Mouse (Mus musculus) left cerebral cortex, adult 18-20 months (tissue): ENCODE data around the gene Araf. TPM values are rescaled to one million over a fixed set of nuclear protein-coding genes. Genes with fewer than 3 reads are reported as not detected.
"Not testable (repeated sequence)": the region's sequence is repeated elsewhere in the genome, so short reads cannot be mapped to it uniquely, and the experiment has no call there.

Experiments
- DNase-seq, 2 experiments: peaks; one replicate each; pipeline ENCODE4 v3.0.0; 2021 to 2022; ENCODE audit warnings: low spot score in 2 of 2, mixed read lengths in 1 of 2
- long read RNA-seq, 2 experiments: library from polyadenylated mRNA; stranded (forward); transcript quantifications; one replicate each; pipeline ENCODE4 v2.0.0; 2021
- total RNA-seq, 2 experiments: library from RNA; stranded (reverse); gene quantifications; 2 replicates each; pipeline ENCODE4 v1.2.3; 2021

The Araf gene
- total RNA-seq: 100 to 1,000 TPM; 186 to 189 TPM
- long read RNA-seq, experiment 1, transcript Araf-202 (6 exons, 1,520 nt): major isoform, 154 of 256 reads
- long read RNA-seq, experiment 1, partial matches to known transcripts: 60 of 256 reads
- long read RNA-seq, experiment 1, other reads (novel, unspliced or antisense): 36 of 256 reads
- long read RNA-seq, experiment 2, transcript Araf-202 (6 exons, 1,520 nt): major isoform, 116 of 193 reads
- long read RNA-seq, experiment 2, partial matches to known transcripts: 49 of 193 reads
- long read RNA-seq, experiment 2, other reads (novel, unspliced or antisense): 24 of 193 reads

DNA sequence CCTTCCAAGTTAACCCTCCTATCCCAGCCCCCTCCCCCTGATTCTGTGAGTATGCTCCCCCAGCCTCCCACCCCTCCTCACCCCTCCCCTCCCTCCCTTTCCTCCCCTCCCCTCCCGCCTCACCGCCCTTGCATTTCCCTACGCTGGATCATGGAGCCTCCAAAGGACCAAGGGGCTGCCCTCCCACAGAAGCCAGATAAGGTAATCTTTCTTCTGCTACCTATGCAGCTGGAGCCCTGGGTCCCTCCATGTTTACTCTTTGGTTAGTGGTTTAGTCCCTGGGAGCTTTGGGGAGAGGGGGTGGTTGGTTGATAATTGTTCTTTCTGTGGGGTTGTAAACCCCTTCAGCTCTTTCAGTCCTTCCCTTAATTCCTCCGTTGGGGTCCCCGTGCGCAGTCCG lies at the start of gene Araf:
TSS of gene Araf (plus strand) at position 134 of the 400 bp plus-strand sequence.
- peak; percentile 2 for DNase-seq

GRCm38 (mm10) chrX:20748829-20749228 lies 48.8 kb upstream of the Araf start:
- no peak for DNase-seq

DNA sequence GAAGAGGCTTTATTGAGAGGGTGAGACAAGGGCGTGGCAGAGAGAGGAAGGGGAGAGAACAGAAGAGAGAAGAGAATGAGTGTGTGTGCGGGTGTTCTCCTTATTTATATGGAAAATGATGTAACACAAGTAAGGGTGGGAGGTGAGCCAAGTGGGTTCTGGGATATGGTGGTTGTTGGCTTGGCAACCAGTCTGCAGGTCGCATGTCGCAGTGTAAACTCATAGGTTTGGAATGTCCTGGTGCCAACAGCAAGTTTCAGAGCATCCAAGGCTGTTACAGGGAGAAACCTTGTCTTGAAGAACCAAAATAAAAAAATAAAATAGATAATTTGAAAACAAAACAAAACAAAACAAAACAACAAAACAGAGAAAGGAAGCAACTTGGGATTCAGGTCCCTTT lies 36.4 kb upstream of the Araf start:
- no peak for DNase-seq

- peak; percentile 83 to 91 for DNase-seq
Observed at GRCm38 (mm10) chrX:20770697-20771381, 26.8 kb upstream of the Araf start.

- no peak for DNase-seq
Observed at GRCm38 (mm10) chrX:20771666-20772065, 25.9 kb upstream of the Araf start.

- DNase-seq: no peak
Observed at GRCm38 (mm10) chrX:20775271-20776016, 22.2 kb upstream of the Araf start.

GRCm38 (mm10) chrX:20777619-20778018 lies 20.0 kb upstream of the Araf start:
- no peak for DNase-seq

- no peak for DNase-seq
Observed at GRCm38 (mm10) chrX:20787309-20787708, 10.3 kb upstream of the Araf start.

DNA sequence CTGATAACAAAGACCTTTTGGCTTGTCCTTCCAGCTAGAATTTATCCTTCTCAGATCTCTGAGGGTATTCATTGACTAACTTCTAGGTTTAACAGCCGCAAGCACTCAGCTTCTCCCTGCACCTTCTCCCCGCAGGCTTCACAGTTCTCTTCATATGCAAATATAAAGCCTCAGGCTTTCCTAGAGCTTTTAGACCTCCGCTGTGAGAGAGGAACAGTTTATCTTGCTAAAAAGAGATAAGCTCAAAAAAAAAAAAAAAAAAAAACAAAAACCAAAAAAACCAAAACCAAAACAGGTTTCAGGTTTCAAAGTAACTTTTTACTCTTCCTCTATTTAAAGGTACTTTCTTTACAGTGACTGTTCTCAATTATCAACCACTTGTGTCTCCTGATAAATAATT lies 5.2 kb upstream of the Araf start:
- no peak for DNase-seq

DNA sequence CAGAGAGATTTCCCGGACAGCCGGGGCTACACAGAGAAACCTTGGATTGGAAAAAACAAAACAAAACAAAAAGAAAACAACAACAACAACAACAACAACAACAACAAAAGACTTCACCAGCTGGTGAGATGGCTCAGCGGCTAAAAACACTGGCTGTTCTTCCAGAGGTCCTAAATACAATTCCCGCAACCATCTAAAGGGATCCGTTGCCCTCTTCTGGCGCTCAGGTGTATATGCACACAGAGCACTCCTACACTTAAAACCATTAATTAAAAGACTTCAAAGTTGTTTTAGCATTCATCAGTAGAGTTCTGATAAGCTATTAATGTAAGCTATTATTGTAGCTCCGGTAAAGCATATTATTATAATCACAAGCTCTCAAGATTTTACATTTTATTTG lies 4.4 kb upstream of the Araf start:
- DNase-seq: no peak

- DNase-seq: no peak
Observed at GRCm38 (mm10) chrX:20794229-20794628, 3.4 kb upstream of the Araf start.

- peak; percentile 68 to 72 for DNase-seq
Observed at GRCm38 (mm10) chrX:20798141-20798796, 655 bp downstream of the Araf start.

DNA sequence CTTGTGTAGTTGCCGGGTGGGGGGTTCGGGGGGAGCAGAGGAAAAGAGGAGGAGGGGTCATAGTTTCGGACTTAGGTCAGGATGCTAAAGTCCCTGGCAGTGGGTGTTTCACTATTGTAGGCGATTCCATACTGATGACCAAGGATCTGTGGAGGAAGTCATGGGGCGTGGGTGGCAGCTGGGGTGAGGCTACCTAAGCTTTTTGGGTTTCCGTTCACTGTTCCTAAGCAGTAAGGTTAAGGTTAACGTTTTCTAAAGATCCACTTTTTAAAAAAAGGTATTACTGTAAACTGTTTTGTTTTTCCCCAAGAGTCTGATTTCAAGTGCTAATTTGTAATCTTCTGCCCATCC lies 1.2 kb downstream of the Araf start:
- DNase-seq: no peak

DNA sequence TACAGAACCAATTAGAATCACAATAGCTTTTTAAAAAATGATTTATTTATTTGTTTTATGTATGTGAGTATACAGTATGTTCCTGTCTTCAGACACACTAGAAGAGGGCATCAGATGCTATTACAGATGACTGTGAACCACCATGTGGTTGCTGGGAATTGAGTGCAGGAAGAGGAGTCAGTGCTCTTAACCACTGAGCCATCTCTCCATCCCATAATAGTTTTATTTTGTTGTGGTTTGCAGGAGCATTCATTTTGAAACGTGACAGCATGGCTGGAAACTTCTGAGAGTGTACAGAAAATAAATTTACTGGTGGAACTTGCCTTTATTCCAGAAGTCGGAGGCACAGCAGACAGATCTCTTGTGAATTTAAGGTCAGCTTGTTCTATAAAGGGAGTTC lies 3.8 kb downstream of the Araf start:
- no peak for DNase-seq

GRCm38 (mm10) chrX:20804301-20804700 lies 6.7 kb downstream of the Araf start:
- not testable (repeated sequence) for DNase-seq

DNA sequence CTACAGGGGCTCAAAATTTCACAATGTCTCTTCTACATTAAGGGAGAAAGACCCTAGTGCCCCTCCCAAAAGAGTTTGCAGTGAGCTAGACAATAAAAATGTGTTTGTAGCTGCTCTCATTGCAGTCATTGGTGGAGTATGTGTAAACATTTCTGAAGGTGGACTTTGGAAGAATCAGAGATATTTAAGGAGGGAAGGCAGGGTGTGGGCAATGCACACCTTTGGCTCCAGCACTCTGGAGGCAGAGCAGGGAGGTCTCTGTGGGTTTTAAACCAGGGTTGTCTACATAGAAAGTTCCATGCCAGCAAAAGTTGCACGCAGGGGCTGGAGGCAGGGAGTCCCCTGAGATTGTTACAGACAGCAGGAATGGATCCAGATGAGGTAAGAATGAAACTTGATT lies 8.7 kb downstream of the Araf start:
- no peak for DNase-seq

DNA sequence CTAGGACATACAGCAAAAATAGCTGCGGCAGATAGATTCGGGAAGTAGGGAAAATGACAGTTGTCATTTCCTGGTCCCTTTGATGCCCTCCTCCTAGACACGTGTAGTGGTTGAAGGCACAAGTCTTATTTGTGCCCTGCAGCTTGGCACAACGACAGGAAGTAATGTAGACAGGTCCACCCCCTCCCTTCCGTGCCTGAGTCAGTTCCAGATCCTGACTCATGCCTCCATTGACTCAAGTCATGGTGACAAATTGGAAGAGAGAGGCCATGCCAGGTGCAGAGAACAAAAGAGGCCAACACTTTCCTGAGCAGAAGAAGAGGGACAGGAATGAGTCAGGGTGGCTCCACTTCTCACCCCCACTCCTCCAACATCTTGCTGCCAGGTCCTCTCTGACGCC lies 19.4 kb downstream of the Araf start:
- DNase-seq: peak; percentile 24 to 32

GRCm38 (mm10) chrX:20819204-20819628 lies 21.6 kb downstream of the Araf start:
- peak; percentile 78 for DNase-seq

DNA sequence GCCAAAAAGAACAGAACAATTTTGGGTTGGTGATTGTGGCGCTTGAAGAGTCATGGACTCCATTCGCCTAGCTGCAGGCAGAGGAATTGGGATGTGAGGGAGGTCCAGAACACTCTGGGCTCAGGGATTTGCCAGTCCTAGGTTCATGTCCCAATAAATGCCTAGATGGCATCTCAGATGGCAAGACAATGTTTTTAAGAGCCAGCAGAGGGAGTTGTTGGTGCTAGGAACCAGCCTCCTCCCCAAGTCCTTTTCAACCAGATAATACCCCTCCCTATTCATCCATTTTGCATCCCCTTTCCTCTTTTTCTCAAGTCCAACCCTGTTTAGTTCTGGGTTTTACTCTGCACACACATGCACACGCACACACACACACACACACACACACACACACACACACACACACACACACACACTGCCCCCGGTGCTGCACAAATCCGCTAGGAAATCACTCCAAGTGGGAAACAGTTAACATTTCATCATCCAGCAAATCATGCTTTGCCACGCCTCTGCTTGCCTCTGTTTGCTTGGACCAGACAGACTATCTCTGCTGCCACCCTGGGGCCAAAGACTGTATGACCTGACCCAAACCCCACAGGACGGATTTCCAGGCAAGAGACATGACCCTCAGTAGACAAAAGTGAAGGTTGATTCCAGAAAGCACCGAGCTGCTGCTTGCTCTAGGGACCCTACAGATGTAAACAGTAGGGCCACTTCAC lies 22.3 kb downstream of the Araf start:
- DNase-seq: peak; percentile 11 to 26

GRCm38 (mm10) chrX:20828934-20829333 lies 31.3 kb downstream of the Araf start:
- peak; percentile 72 to 76 for DNase-seq

- no peak for DNase-seq
Observed at GRCm38 (mm10) chrX:20847232-20847631, 49.6 kb downstream of the Araf start.
